Mouse (Mus musculus): ENCODE results near the gene Sell. TPM values are rescaled to one million over a fixed set of nuclear protein-coding genes. Genes with fewer than 3 reads are reported as not detected.
"Not testable (repeated sequence)": the region's sequence is repeated elsewhere in the genome, so short reads cannot be mapped to it uniquely, and the experiment has no call there.

Gene Sell
- total RNA-seq (2021) = not detected

DNA sequence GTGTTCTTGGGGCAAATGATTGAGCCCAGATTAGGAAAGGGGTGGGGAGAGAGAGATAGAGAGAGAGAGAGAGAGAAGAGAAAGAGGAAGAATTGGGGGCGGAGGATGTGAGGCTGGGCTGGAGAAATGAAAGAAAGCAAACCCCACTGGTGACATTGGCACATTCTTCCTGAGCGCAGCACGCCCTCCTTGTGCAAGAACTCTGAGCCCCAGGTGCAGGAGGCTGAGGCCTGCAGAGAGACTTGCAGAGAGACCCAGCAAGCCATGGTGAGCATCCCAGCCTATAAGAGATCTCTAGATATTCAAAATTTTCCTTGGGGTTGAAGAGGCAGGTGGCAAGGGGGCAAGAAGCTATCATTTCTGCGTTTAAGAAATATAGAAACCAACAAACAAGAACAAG lies at the start of gene Sell:
Sell (plus strand) TSS at position 58 of the 400 bp plus-strand sequence.
- no peak for DNase-seq

DNA sequence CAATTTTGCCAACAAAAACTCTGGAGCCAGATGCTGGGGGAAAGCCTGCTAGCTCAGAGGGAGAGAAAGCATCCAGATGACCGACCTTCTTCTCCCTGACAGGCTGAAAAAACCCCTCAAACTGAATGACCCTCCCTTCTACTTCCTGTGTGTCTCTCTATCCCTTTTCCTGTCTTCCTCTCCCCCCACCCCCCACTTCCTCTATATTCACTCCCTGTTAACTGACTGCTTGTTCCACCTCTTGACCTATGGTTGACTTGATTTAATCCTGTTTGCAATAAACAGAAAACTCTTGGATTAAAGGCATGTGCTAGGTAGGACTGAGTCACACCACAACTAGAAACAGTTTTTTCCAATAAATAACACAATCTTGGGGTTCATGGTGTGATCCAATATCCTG lies 47.2 kb upstream of the Sell start:
- no peak for DNase-seq

DNA sequence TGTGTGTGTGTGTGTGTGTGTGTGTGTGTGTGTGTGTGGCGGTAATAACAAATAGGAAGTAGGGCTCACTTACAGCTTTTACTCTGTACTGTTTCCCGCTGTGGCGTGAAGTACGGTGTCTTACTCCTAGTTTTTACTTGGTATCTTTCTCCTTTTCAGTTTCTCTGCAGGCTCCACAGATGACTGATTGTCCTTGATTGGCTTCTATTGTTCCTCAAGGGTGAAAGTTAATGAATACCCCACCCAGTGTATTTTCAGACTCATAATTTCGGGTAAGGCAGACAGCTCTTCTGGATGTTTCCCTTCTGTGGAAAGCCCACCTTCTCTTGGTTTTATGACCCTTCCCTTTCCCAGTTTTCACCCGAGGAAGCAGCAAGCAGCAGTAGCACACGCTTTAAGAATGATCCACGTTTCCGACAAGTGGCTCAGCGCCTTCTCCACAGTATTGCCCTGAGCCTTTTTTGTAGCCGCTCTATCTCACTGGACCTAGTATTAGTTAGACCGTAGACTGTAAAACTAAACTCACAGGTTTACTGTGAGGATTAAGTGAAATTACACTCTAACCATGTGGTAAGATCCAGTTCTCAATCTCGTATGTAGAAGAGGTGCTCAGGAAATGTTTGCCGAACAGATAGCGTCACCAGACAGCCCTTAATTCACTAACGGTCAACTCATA lies 43.4 kb upstream of the Sell start:
- DNase-seq = no peak

DNA sequence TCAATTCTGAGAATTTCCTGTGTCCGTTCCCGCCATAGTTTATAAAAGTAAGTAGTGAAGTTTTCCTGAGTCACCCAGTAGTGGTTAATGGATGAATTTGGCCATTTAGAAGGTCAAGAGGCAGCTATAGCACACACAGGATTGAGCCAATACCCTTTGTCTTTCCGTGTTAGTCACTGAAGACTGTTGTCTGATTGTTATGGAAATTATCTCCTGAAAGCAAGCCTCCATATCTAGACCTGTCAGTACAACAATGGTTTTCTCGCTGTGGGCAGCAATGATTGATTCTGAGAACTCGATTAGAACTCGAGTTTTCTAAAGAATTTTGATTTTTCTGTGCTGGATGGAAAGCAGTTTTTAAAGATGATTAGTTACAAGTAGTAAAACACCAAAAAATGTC lies 42.0 kb upstream of the Sell start:
- no peak for DNase-seq

DNA sequence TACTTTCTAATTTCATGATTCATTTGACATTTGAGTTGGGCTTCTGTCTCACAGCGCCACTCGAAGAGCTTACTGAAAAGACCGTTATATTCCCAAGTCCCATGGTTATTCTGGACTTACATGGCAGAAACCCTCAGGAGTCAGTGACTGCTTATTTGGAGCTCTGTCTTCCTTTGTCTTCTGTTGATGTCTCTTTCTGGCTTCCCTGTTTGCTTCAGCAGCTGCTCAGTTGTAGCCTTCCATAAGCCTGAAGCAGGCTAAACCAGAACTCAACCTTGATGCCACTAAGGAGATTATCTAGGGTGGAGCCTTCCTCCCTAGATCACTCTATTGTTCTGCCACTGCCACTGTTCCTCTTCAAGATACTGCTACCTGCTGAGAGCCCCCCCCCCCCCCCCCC lies 41.0 kb upstream of the Sell start:
- DNase-seq = not testable (repeated sequence)

DNA sequence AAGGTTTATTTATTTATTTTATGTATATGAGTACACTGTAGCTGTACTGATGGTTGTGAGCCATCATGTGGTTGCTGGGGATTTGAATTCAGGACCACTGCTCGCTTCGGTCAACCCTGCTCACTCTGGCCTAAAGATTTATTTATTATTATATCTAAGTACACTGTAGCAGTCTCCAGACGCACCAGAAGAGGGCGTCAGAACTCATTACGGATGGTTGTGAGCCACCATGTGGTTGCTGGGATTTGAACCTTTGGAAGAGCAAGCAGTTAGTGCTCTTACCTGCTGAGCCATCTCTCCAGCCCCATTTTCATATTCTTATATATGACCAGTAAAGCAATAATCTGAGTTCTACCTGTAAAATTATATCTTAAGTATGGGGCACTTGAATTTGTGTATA lies 39.7 kb upstream of the Sell start:
- DNase-seq = not testable (repeated sequence)

DNA sequence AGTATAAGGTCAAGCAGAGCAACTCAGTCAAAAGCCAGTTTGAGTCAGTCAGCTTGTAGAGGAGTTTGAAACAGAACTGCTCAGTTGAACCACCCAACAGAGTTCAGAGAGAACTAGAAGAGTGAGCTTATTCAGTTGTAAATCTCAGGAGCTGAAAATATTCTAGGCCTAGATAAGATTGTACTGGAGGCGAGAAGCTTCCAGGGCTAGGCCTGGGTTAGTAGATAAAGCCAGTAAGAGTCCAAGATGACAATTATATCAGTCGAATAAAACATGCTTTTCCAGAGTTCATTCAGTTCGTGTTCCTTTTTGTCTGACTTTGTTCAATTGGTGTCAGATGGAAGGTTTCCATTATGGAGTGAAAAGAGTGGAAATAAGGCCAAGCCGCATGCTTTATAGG lies 36.1 kb upstream of the Sell start:
- DNase-seq = no peak

DNA sequence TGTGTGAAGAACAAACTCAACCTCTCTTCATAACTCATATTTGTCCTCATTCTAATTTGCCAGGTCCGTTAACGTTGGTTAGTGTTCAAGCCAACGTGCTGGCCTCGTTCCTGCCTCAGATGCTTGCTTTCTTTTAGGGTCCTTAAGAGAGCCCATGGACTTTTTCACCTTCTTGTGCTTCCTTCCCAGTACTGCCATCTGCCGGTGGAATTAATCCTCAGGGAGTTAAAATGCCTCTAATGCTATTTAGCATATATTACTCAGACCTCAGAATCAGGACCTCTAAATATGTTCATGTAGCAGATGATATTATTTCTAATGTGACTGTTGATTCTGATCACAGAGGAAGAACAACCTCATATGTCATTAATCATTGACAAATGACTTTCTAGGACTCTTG lies 34.4 kb upstream of the Sell start:
- no peak for DNase-seq

DNA sequence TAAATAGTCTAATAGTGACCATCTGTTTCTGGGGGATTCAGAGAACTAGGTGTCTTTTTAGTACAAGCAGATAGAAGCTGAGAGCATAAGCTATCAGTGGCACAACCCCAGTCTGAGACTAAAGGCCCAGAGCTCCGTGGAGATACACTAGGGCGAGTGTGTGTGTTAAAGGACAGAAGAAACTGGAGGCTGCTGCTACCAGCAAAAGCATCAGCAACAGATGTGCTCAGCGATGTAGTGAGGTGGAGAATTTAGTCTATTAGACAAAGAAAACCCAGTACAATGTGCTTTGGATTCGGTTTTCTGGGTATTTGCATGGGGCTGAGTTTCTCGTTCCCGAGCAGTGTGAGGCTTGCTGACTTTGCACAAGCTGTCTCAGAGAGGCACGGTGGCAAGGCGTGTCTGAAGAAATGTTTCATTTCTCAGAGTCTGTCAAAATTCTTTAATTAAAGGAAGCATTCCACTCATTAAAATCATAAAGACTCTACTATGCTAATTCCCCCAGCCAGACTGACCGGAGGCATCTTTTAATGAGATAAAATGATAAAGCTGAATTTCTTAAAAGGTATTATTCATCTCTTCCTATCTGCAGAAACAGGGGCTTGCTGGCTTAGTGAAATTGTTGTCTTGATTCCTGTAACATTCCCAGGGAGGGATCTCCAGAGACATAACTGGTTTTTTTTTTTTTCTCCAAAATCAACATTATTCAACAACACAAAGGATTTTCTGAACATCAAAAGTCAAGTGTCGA lies 21.2 kb upstream of the Sell start:
- no peak for DNase-seq

DNA sequence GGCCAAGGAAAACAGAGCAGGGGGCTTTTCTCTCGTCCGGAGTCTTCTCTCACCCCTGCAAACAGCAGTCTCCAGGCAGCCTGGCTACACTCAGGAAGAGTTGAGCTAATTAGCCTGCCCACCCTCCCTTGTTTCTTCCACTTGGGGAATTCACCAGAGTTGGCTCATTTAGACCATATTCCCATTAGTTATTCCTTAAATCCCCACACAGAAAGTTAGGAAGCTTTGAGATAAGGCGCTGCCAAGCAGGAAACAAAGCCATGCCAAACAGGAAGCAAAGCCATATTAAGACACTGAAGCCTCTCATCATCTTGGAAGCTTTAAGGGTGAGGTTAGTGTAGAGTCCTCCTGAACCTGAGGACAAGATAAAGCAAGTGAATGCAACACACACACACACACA lies 18.2 kb upstream of the Sell start:
- no peak for DNase-seq

DNA sequence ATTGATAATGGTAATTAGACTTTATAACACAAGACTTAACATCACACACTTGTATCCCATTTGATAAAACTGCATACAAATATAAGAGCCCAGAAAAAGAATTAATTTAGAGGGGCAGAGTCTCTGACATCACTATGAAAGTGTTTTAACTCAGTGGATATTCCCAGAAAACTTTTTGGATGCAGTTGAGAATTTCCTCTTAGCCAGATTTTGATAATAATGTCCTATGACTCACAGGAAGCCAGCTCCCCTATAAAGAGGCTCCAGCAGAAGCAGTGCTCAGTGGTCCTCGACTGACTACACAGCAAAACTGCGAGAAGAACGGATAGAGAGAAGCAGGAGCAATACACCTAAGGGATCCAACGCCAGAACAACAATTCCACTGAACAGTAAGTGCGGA lies 13.8 kb upstream of the Sell start, which contains the start of gene Sele:
Sele (plus strand) TSS at position 301 of the 400 bp plus-strand sequence.
- no peak for DNase-seq

DNA sequence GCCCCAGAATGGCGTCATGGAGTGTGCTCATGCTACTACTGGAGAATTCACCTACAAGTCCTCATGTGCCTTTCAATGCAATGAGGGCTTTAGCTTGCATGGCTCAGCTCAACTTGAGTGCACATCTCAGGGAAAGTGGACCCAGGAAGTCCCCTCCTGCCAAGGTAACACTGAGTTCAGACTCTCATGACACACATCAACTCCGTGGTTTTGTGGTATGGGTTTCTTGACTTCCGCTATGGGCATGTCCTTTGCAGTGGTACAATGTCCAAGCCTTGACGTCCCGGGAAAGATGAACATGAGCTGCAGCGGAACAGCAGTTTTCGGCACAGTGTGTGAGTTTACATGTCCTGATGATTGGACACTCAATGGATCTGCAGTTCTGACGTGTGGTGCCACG lies 8.2 kb upstream of the Sell start:
- DNase-seq = no peak

DNA sequence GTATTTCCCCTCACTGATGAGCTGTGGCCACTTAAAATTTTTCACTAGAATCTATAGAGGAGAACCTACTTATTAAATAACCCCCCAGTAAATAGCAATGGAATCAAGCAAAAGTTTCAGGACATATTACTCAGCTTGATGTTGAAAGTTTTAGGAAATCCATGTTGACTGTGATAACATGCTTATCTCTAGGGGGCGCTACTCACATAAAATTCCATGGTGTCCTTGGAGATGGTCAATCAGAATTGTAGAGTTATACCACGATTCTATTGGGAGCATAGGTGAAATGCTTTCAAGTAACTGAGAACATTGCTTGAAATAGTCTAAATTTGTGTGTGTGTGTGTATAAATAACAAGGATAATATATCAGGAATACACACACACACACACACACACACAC lies 7.0 kb upstream of the Sell start:
- DNase-seq = no peak

DNA sequence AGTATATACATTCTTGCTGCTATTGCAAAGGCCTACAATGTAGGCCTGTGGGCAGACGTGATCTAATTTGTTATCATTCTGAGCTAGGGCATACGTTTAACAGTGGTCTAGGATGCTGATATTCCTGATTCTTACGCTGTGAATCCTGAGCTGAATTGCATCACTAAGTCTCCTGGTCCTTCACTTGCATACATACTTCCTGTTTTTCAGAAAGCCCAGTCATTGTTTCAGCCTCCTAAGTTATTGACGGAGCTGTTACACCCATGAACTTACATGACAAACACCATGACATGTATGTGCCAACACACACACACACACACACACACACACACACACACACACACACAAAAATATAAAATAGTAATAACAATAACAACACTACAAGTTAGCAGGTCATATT lies 1.7 kb upstream of the Sell start:
- no peak for DNase-seq

DNA sequence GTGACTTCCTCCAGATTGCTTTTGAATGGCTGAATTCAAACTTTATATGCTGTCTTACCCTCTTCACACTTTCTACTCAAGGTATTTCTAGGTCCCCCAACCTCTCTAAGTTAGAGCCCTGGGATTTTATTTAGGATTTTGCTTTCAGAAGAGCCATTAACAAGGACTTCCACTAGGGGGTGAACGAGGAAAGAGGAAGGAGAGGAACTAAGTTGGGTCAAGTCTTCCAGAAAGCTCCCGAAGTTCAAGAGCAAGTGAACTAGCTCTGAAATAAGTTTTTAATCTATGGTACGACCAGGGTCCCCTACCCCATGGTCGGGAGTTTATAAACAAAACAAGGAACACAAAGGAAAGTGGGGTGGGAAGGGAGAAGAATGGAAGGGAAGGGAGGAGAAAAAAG lies 504 bp upstream of the Sell start:
- DNase-seq = no peak

DNA sequence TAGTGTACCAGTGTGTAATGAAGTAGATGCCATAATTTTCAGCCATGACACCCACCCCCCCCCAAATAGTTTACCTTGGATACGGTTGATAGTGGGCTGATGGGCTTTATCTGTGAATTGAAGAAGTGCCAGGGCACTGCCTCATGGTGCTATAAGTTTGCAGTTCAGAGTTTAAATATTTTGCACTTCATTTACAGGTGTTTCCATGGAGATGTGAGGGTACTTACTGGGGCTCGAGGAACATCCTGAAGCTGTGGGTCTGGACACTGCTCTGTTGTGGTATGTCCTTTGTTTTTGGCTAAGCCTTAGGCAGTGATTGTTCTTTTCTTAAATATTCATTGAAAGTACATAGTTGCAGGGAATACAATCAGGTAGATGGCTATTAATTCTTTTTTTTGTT lies 1.1 kb downstream of the Sell start:
- no peak for DNase-seq

DNA sequence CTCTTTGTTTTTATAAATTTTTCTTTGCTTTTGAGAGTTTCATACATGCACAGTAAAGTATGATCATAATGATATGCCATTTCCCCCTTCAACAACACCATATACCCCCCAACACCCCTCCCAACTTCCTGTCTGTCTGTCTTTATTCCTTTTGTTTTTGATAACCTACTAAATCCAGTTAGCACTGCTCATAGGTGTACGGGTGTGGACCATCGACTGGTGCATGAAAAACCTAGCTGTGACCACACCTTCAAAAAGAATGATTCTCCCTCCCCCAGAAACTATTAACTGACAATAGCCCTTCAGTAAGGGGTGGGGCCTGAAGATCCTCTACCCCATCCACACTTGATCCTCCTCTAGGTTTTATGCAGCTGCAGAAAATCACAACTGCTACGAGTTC lies 2.0 kb downstream of the Sell start:
- no peak for DNase-seq

DNA sequence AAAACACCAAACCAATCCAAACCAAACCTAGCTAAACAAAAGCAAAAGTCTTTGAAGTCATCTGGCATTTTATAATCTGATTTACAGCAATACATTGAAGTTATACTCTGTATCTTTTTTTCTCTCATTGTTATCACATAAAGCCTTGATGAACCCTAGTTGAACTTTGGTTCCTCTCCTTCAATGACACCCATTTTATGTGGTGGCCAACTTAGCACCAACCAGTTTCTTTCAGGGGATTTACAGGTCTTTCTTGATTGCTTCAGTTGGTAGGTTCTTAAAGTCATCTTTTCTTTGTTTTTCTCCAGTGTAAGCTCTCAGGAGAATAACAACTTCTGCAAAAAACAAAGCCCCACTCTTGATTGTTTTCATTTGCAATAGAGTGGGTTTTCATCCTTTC lies 7.5 kb downstream of the Sell start:
- no peak for DNase-seq

DNA sequence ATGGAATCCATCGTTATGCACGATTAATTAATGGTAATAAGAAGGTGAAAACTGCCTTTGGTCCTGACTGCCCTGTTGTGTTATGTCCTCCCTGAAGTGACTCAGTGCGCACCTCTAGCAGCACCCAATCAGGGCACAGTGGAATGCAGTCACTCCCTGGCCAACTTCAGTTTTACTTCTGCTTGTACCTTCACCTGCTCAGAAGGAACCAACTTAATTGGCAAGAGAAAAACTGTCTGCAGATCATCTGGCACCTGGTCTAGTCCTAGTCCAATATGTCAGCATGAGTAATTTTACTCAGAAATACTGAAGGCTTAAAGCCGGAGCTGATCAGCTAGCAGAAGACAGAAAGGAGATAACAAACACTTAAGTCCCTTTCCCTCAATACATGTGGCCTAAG lies 8.7 kb downstream of the Sell start:
- no peak for DNase-seq

DNA sequence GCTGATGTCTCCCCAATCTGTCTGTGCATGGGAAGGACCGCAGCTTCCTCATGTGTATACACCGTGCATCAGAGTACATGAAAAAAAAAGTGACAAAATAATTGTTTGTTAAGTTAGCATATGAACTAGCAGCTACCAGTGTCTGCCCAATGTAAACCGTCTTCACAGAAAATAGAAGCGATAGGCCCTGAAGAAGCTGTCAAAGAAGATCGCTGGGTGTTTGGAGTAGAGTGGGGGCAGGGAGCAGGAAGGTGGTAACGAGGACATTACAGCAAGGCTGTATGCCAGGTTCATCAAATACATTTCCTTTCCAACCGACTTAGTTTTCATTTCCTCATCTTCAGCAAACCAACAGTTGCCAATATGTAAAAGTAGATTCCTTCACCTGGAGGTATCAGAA lies 9.3 kb downstream of the Sell start:
- no peak for DNase-seq

DNA sequence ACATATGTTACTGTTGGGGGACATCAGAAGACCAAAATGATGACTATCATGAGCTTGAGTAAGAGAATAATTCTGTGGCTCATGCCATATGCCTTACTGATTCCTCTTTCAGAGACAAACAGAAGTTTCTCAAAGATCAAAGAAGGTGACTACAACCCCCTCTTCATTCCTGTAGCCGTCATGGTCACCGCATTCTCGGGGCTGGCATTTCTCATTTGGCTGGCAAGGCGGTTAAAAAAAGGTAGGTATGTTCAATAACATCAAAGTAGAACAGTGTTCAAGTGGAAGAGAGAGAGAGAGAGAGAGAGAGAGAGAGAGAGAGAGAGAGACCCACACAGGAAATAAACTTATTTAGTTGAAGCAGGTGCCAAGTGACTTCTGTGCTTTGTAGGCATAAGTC lies 10.2 kb downstream of the Sell start:
- no peak for DNase-seq

DNA sequence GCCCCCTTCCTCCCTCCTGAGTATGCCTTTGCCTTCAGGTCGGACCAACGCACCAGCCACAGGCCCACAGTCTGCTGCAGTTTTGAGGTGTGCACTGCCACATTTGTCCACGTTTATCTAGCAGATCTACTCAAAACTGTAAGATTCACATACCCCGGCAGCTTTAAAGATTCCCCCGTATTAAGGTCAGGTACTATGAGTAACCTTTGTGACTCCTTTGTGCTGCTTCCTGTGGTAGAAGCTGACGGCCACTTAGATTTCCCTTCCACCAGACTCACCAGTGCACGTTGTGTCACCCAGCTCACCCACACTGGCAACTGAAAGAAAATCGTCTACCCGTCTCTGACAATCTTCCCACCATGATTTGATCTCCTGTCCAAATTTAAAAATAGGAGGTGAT lies 11.3 kb downstream of the Sell start:
- no peak for DNase-seq

DNA sequence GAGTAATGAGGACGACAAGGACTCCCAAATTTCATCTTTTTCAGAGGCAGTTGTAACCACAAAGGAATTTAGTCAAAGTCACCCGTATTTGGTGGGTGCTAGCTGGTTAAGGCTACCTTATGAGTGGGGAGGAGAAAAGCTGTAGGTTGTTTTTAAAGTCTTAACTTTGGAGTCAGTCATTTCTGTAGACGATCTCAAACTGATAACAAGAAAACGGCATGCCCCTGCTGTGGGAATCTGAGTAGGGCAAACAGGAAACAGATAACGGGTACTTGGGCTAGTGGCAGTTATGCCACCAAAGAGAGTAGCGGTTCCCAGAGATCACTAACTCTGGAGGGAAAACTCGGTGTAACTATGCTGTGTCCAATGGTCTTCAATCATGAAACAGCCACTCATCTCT lies 12.0 kb downstream of the Sell start:
- no peak for DNase-seq

DNA sequence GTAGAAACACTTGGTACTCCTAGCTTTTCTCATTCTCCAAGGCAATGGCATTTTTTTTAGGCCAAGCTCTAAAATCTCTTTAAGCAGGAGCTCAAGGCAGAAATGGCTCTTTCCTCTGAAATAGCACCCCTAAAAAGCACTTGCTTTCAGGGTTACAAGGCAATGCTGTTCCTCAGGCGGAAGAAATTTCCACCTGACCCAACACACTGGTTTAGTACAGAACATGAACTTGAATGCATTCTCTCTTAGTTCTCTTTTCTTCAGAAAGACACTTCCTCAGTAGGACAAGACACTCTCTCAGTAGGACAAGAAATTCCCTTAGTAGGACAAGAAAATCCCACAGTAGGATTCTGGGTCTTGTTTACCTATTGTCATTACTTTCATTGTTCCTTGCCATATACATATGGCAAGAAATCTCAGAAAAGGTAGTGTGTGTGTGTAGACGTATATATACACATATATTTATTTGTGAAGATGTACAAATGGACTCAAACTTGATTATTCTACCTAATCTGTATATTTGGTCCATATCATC lies 12.9 kb downstream of the Sell start:
- DNase-seq = no peak
